Mouse (Mus musculus) heart, postnatal 10 days (tissue): Measurements from ENCODE around the gene Ung. TPM values are rescaled to one million over a fixed set of nuclear protein-coding genes. Genes with fewer than 3 reads are reported as not detected.

Experiments
- DNase-seq, 2 experiments: peaks; one replicate each; pipeline ENCODE4 v3.0.0; 2021
- intact Hi-C: fragments of 180-260 bp; cut with DNase I; formaldehyde crosslinking; loops from one replicate; pipeline ENCODE4 v1.15.1; 2025
- total RNA-seq, 2 experiments: library from RNA; stranded (reverse); gene quantifications; 2 replicates each; pipeline ENCODE4 v1.2.3; 2021

The Ung gene
- total RNA-seq, 2 experiments from 2014 or later = 22.7 to 24.1 TPM

- intact Hi-C loops = loop anchor here (5.0 to 10.0 kb wide), 3 partner anchors 48 to 275 kb away; no protein-coding TSS in a partner anchor
- no peak for DNase-seq
These were observed 506 bp upstream of the Ung start for GRCm38 (mm10) chr5:114129550-114130210.

GRCm38 (mm10) chr5:114130698-114131520, 723 bp downstream of the Ung start:
- DNase-seq = peak; percentile 95 to 96
- intact Hi-C loops = loop anchor here (5.0 kb wide), 1 partner anchor 46 kb away; no protein-coding TSS in a partner anchor

DNA sequence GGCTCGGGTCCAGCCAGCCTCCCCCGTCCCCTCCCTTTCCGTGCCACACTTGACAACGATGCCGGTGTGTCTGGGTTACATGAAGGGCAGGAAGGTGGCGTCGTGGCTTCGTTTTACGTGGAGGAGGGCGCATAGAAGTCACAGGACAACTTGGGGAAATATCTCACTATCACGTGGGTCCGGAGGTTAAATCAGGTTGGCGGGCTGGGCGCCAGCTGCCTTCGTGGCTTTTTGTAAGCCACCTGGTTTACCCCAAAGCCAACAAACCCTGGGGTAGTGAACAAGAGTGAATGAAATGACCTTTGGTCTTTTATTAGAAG, 1.3 kb downstream of the Ung start:
- intact Hi-C loops = loop anchor here (5.0 kb wide), 1 partner anchor 46 kb away; no protein-coding TSS in a partner anchor
- peak; percentile 85 to 86 for DNase-seq

- DNase-seq = no peak
- intact Hi-C loops = loop anchor here (5.0 kb wide), 1 partner anchor 44 kb away; no protein-coding TSS in a partner anchor
These were observed 2.7 kb downstream of the Ung start for GRCm38 (mm10) chr5:114132841-114133240.

DNA sequence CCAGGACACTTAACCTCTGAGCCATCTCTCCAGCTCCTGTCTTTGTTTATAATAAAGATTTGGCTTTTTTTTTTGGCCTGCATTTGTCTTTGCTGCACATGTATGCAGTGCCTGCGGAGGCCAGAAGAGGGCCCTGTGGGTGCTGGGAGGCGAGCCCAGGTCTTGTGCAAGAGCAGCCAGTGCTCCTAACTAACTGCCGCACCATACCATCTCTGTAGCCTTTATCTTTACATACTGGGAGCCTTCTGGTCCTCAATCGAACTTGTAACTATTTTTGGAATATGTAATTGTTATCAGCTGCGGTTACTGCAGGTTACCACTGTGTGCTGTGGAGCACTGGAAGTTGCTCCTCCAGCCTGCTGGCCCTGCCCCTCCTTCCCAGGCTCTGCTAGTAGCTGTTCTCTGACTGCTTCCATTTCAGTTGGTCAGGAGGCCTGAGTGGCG, 3.9 kb downstream of the Ung start:
- intact Hi-C loops = loop anchor here (5.0 kb wide), 1 partner anchor 43 kb away; no protein-coding TSS in a partner anchor
- DNase-seq = peak; percentile 84

DNA sequence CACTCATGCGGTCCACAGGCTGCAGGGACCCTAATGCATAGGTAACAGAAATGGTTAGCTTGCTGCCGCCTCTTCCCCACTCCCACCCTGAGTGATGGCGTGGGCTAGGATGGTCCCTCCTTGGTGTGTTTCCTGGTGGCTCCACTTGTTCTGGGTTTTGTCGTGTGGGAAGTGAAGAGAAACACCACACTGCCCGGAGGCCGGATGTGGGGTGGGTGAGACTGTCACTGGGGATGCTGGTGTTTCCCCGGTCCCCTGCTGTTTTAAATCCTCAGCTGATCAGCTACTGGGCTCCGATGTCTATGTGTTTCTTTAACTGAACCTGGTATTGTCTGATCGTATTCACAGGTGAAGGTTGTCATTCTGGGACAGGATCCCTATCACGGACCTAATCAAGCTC, 5.3 kb downstream of the Ung start:
- DNase-seq = no peak
- intact Hi-C loops = no loop called here

DNA sequence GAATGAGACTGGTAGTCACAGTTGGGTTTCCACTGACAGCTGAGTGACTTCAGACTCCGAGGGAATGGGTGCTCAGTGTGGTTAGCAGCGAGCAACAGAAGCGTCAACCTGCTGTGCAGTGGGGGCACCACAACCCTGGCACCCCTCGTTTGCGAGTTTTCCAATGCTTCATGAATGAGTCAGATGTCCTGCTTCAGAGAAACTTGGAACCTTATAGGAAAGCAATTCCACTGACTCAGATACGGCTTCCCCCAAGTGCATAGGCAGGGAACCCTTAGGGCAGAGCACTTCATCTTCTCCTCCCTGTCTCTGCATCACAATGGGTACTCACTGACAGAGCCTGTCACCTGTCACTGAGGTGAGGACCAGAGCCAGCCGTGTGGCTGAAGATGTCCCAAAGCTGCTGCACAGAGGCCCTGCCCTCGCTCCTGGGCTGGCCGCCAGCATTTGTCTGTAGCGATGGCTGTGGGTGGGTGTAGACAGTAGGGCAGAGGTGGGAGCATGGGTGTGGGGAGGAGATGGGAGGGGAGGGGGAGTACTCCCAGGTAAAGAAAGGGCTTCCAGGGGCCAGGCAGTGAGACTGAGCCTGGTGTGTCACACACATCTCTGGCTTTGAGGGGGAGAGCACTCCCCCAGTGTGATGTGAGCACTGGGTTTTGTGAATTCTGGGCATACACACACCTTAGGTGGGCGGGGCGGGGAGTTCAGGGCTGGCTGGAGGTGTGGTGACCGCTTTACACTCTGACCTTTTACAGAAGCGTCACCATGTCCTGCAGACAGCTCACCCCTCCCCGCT, 7.5 kb downstream of the Ung start:
- DNase-seq = peak; percentile 52 to 59
- intact Hi-C loops = no loop called here

DNA sequence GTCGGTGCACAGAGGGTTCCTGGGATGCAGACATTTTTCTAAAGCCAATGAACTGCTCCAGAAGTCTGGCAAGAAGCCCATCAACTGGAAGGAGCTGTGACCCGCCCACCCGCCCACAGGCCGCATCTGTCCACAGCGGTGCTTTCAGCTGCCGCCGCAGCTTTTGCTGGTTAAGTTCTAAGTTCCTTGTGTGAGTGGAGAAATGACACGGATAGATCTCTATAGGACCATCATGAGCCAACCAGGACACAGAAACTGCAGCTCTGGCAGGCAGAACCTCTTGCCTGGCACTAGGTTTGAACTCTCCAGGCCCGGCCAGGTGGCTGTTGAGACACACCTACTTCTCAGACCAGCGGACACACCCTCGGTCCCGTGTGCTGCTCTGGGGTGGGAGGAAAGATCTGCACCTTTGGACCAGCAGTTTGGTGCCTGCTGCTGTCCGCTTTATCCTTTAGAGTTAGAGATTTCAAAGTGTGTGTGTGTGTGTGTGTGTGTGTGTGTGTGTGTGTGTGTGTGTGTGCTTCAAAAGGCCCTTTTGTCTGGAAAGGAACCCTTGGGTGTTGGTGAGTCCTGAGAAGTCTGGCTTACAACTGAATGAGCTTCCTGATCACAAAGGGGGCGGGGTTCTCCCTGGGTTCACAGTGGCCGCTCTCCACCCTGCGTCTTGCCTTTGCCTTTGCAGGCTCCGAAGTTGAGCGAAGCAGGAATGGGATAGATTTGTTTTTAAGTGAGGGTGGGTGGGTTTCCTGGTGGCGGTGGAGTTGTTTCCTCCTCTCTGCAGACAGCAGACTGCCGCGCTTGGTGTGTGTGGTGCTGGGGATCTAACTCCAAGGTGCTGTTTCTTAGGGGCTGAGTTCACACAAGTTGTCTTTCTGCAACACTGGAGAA, 8.3 kb downstream of the Ung start:
- intact Hi-C loops = no loop called here

GRCm38 (mm10) chr5:114139175-114139574, 9.0 kb downstream of the Ung start:
- intact Hi-C loops = no loop called here
- DNase-seq = peak; percentile 95 to 96

More for the DNA sequence above, 8.3 kb downstream of the Ung start:
- DNase-seq = peak; percentile 60 to 68

- intact Hi-C loops = no loop called here
- DNase-seq = peak; percentile 78 to 82
These were observed 16.1 kb downstream of the Ung start, which contains the start of gene Acacb for GRCm38 (mm10) chr5:114146028-114146888. Acacb (plus strand) TSS chr5:114146535.

GRCm38 (mm10) chr5:114147043-114147972, 17.1 kb downstream of the Ung start:
- intact Hi-C loops = no loop called here
- peak; percentile 42 to 48 for DNase-seq

DNA sequence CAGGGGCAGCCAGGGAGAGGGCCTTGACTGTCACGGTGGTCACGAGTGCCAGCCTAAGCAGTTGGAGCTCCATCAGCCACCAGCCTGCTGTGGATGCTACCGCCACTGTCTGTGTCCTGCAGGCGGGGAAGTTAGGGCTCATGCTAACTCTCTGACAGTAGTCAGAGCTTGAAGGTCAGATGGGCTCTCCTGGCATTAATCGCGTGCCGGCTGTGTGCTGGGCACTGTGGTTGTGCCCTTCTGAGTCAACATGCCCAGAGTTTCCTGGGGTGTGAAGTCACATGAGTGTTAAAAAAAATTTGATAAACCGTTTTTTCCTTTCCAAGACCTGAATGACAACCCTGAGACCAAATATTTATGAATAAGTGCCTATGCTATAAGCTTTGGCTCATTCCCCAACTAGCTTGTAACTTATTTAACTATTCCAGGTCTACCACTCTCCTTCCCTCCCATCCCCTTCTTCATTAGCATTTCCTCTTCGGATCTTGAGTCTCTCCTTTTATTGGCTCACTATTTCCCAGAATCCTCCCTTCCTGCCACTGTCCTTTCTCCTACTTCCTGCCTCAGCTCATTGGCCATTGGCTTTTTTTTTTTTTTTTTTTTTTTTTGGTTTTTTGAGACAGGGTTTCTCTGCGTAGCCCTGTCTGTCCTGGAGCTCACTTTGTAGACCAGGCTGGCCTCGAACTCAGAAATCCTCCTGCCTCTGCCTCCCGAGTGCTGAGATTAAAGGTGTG, 22.3 kb downstream of the Ung start:
- intact Hi-C loops = no loop called here
- no peak for DNase-seq

- DNase-seq = no peak
- intact Hi-C loops = no loop called here
These were observed 23.3 kb downstream of the Ung start for GRCm38 (mm10) chr5:114153490-114153889.

GRCm38 (mm10) chr5:114154765-114155164, 24.6 kb downstream of the Ung start:
- intact Hi-C loops = no loop called here
- DNase-seq = no peak

- intact Hi-C loops = no loop called here
- peak; percentile 49 to 63 for DNase-seq
These were observed 25.2 kb downstream of the Ung start for GRCm38 (mm10) chr5:114155168-114155933.

DNA sequence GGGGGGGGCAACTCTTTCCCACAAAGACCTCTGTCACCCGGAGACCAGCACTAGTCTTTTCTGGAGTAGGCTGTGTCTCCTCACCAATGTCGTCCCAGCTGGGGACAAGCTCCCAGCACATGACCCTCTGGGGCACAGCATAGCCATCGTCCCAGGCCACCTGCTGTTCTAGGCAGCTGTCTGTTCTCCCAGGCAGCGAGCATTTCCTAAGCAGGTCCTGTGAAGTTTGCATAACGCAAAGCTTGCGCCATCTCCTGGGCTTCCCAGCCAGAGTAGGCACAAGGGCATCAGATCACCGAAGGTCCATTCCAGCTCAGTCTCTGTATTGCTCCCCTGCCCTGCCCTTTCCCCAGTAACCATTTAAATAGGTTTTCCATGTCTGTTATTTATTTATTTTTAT, 27.1 kb downstream of the Ung start:
- intact Hi-C loops = no loop called here
- DNase-seq = no peak
